Mouse (Mus musculus): ENCODE results near the gene Gm21897. TPM values are rescaled to one million over a fixed set of nuclear protein-coding genes. Genes with fewer than 3 reads are reported as not detected.

The Gm21897 gene
- polyA plus RNA-seq, 1 experiment from 2014 or later: not detected

DNA sequence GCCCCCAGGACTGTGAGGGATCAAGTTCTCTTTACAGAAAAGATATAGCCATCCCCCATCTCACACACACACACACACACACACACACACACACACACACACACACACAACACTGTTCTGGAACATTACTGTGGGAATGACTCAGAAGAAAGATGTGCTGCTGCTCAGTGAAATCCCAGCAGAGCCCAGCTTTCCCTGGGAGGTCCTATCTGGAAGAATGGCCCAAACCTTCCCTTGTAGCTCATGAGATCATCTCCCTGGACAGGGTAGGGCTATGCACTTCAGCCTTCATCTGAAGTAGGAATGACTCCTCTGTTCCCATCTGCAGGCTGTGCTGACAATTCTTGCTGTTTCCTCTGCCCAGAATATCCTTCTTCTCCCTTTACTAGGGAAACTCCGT is 38.1 kb downstream of the Gm21897 start:
- Histone ChIP-seq H3K27me3 (replicated peaks) (no peaks in the 10 kb centered on the region), H3K36me3 (no peaks in the 10 kb centered on the region), H3K4me3 (replicated peaks) (no peak overlapping the region), H3K9ac (no peak overlapping the region), H3K9me3 (no peaks in the 10 kb centered on the region; the same call in 1 of the 2 replicates), H3K27ac (no peak overlapping the region), H3K4me1 (replicated peaks) (no peaks in the 10 kb centered on the region), H3K4me2 (replicated peaks) (no peak overlapping the region)
- 84% methylated on average over 1 of the region's 1 CpGs for WGBS
- ATAC-seq: no peak; the same call in 1 of the 2 replicates

GRCm38 (mm10) chr16:15357766-15358165 is 40.5 kb downstream of the Gm21897 start:
- Histone ChIP-seq H3K27ac (no peak overlapping the region), H3K27me3 (replicated peaks) (no peaks in the 10 kb centered on the region), H3K9me3 (no peaks in the 10 kb centered on the region; the same call in 1 of the 2 replicates), H3K36me3 (no peaks in the 10 kb centered on the region), H3K4me3 (replicated peaks) (no peak overlapping the region), H3K4me2 (replicated peaks) (no peak overlapping the region), H3K4me1 (replicated peaks) (no peaks in the 10 kb centered on the region), H3K9ac (no peak overlapping the region)
- ATAC-seq: no peak

- no peak for ATAC-seq
- 88% methylated on average over 3 of the region's 3 CpGs for WGBS
- Histone ChIP-seq H3K4me2 (replicated peaks) (no peak overlapping the region), H3K27ac (no peak overlapping the region), H3K4me1 (replicated peaks) (no peaks in the 10 kb centered on the region), H3K9ac (no peak overlapping the region), H3K36me3 (no peaks in the 10 kb centered on the region), H3K27me3 (replicated peaks) (no peaks in the 10 kb centered on the region), H3K4me3 (replicated peaks) (no peak overlapping the region), H3K9me3 (no peaks in the 10 kb centered on the region; the same call in 1 of the 2 replicates)
These were observed 42.0 kb downstream of the Gm21897 start for GRCm38 (mm10) chr16:15359110-15359782.

- no peak for ATAC-seq
- no peaks in the 10 kb centered on the region for H3K4me1 ChIP-seq (replicated peaks)
These were observed 43.6 kb downstream of the Gm21897 start for GRCm38 (mm10) chr16:15360825-15361224.

More at GRCm38 (mm10) chr16:15360825-15361224, 43.6 kb downstream of the Gm21897 start:
- no peaks in the 10 kb centered on the region for H3K27me3 ChIP-seq (replicated peaks)
- H3K9me3 ChIP-seq: no peaks in the 10 kb centered on the region; the same call in 1 of the 2 replicates
- no peak overlapping the region for H3K27ac ChIP-seq
- H3K9ac ChIP-seq: no peak overlapping the region
- H3K36me3 ChIP-seq: no peaks in the 10 kb centered on the region
- H3K4me2 ChIP-seq (replicated peaks): no peak overlapping the region
- no peak overlapping the region for H3K4me3 ChIP-seq (replicated peaks)

Measured in intestine, embryonic 15.5 days (tissue).